Mouse (Mus musculus) layer of hippocampus, adult 18-20 months (tissue): ENCODE data around the gene Irf3. TPM values are rescaled to one million over a fixed set of nuclear protein-coding genes. Genes with fewer than 3 reads are reported as not detected.

Experiments
- DNase-seq, 2 experiments: peaks; one replicate each; pipeline ENCODE4 v3.0.0; 2022; ENCODE audit warnings: low spot score in 2 of 2
- microRNA-seq, 2 experiments: library from miRNA; unstranded; fragments of <30 nt; microRNA quantifications; one replicate each; pipeline ENCODE4 v1.2.0; 2021
- total RNA-seq, 2 experiments: library from RNA; stranded (reverse); gene quantifications; 2 replicates each; pipeline ENCODE4 v1.2.3; 2021

Irf3 gene
- total RNA-seq, 2 experiments from 2014 or later, result 41.5 to 43.7 TPM

DNA sequence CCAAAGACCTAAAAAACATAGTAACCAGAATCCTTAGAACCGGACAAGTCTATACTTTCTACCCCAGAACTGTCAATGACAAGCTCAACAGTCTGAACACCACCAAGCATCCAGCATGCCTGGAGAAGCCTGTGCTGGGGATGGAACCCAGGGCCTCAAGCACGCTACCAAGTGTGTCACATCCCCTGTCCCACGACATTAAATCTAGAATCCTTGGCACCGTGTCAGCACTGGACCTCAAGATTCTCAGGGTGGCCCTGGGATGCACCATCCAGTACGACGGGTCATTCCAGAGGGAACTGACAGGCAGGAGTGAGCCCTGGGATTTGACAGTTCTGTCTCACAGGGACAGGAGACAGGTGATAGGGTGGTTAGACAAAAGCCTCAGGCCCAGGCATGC lies 32.5 kb downstream of the Irf3 start:
- no peak for DNase-seq

- no peak for DNase-seq
Observed at GRCm38 (mm10) chr7:45030857-45031256, 33.4 kb downstream of the Irf3 start.

- DNase-seq, result no peak
Observed at GRCm38 (mm10) chr7:45033722-45034359, 36.4 kb downstream of the Irf3 start.

DNA sequence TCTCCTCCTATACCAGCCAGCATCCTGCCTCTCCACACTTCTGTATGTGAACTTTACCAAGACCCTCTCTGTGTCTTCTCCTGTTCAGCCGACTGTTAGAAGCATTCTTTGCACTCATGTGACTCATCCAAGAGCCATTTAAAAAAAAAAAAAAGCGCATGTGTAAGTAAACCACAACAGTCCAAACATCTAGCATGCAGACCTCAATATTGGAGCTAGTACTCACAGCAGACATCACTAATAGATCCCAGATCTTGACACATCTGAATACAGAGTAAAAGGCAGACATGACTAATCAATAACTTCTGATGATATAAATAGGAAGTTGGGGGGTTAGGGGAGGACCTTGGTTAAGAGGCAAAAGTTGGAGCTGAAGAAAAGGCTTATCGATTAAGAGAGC lies 38.2 kb downstream of the Irf3 start:
- no peak for DNase-seq

DNA sequence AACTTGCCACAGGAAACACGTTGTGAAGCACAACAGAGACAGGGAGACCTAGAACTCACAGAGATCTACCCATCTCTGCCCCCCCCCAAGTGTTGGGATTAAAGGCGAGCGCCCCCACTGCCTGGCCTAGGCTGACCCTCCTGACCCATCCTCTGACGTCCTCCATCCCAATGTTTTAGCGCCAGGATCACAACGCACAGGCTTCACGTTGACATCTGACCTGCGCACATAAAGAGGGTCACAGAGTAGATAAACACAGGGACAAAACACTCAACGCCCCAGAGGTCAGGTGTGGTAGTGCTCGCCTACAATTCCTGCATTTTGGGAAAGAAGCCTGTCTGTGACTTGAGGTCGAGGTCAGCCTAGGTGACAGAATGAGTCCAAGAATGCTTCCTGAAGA lies 39.3 kb downstream of the Irf3 start:
- DNase-seq, result no peak

DNA sequence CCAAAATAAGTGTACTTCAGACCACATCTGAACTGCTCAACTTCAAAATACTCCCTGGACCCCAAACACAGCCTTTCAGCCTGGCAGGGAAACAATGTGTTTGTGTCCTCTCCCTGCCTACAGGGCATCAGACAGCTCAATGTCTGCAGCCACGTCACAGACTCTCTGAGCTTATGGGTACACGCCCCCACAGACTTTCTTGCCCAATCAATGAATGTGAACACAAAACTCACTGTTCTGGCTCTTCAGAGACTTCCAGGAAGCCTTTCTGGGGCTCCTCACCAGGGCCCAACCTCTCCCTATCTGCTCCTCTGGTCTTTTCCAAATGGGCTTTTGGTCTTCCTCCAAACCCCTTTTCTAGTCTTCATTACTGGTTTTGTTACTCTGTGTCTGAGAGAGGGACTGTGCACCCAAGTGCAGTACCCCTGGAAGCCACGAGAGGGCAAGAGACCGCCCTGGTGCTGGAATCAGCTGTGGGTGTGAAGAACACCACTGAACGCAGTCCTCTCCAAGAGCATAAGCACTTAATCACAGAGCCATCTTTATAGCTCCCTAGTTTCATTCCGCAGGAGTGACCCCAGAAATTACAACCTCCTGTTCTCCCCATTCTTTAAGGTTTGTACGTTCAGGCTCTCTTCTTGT lies 40.4 kb downstream of the Irf3 start:
- DNase-seq, result peak in 1 of 2 experiments; percentile 53

GRCm38 (mm10) chr7:45038411-45038810 lies 41.0 kb downstream of the Irf3 start:
- no peak for DNase-seq

- DNase-seq, result no peak
Observed at GRCm38 (mm10) chr7:45040851-45041250, 43.4 kb downstream of the Irf3 start.

DNA sequence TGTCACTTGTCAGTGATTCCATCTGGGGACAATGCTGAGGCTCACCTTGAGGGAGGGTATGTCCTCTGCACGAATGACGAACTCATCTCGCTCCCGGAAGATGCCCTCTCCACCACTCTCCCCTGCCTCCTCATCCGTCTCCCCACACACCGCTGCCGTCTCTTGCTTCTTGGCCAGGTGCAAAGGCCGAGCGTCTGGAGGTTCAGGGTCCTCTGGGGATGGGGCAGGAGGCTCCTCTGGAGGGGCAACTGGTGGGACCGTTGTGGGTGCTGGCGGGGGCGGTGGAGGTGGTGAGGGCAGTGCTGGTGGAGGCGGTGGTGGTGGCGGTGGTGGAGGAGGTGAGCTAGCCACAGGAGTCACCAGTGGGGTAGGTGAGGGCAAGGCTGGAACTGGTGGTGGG lies 45.9 kb downstream of the Irf3 start:
- no peak for DNase-seq

- DNase-seq, result no peak
Observed at GRCm38 (mm10) chr7:45045741-45046140, 48.3 kb downstream of the Irf3 start.

DNA sequence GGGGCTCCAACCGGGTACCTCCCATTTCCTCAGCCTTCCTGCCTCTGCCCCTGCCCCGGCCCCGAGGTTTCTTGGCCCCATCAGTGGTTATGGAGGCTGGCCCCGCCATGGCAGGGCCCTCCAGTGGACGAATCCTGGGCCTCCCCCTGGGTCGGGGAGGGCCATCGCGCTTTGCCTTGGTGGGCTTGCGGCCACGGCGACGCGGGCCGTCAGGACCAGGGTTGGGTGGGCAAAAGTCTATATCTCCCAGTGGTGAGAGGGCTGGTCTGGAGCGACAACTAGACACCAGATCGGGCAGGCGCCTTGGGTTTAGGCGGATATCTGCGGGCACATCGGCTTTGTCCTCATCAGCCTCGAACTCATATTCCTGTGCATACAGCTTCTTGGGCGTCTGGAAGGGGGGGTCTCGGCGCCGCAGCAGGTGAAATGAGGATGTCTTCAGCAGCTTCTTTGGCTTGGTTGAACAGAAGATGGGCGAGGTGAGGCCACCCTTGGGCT lies 49.5 kb downstream of the Irf3 start:
- no peak for DNase-seq

DNA sequence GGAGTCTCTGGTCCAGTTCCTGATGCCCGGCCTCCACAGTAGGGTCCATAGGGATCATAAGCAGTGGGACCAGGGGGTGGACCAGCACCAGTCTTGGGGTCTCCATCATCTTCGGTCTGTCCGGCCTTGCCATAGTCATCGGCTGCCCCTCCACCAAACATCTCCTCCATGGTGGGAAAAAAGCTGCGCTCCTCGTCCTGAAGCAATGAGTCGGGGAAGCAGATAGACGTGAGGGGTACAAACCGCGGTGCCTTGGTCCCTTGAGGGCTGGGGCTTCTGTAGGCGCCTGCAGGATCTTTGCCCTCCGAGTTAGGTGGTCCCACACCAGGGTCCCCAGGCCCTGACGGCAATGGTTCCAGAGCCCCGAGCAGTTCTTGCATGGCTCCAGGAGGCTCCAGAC lies 50.0 kb downstream of the Irf3 start:
- no peak for DNase-seq

DNA sequence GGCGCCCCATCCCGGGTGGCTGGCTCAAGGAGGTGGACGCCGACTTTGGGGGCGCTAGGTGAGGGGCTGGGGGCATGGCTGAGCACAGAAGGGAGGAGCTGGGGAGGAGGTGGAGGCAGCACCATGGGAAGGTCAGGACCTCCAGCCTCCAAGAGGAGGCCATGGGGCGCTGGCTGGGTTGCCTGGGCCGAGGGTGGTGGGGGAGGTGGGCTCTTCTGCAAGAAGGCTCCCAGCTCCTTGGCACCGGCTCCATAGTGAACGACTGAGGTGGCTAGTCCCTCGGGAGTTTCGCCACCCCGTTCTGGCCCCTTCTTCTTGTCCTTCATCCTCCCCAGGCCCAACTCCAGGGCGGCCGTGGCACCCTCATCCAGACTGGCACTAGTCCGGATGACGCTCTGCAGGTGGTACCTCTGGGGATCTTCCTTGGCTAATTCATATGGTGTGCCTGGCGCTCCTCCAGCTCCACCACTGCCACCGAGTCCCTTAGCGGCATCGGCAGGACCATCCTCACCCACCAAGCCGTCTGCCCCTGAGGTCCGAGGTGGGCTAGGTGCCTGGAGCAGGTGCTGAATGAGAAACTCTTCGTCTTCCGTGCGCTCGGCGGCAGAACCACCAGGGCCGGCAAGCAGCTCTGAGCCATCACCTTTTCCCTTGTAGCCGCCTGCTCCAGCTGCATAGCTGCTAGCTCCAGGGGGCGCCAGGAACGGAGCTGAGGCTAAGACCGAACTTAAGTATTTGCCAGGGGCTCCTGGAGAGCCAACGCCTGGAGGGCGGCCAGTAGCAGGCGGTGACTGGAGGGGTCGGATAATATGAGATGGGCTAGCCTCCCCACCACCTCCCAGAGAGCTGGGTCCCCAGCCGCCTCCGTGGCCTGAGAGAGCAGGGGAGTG lies 50.8 kb downstream of the Irf3 start:
- no peak for DNase-seq

- no peak for DNase-seq
Observed at GRCm38 (mm10) chr7:45048923-45049657, 51.6 kb downstream of the Irf3 start.

DNA sequence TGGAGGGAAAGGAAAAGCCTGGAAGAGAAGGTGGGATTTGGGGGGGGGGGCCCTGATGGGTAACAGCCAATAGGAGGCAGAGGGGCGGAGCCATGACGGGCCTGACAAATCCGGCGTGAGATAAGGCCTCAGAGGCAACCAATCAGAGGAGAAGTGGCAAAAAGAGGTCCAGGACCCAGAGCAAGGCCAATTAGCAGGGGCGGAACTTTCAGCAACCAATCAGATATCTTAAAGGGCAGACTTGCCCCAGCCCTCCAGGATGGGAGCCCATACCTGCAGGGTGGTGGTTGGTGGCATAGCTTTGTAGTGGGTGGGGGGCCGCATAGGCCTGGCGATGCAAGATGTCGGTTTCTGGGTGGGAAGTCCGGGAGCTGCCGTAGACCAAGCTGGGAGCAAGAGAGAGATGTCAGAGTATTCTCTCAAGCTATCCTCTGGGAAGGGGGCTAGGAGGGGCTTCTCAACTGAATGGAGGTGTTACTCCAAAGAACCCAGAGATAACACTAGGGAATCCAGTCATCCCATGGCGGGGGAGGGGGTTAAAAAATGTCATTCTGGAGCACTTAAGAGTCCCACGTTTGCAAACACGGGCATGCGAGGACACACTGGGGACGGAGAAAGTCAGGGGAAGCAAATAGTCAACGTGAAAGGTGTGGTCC lies 53.6 kb downstream of the Irf3 start:
- peak; percentile 57 to 85 for DNase-seq

- no peak for DNase-seq
Observed at GRCm38 (mm10) chr7:45051601-45051974, 54.1 kb downstream of the Irf3 start.

Small RNA genes lying within 50 kb of the gene (microRNA-seq; reads per million reads assigned to microRNA genes)
- gene Mir7054, result 0.99 to 1.8 reads per million in 2 experiments

Other genes starting within 250 kb of the Irf3 start
- gene Vrk3, start 249.2 kb upstream of the Irf3 start, total RNA-seq, result 10 to 100 TPM; 35.1 to 39.9 TPM
- gene Zfp473, start 246.6 kb upstream of the Irf3 start, total RNA-seq, result under 1 TPM; 0.41 to 0.79 TPM
- gene Nup62, start 181.6 kb upstream of the Irf3 start, total RNA-seq, result 10 to 100 TPM; 30.7 to 32.7 TPM
- gene Il4i1, start 181.3 kb upstream of the Irf3 start, total RNA-seq, result 1 to 10 TPM; 1.8 to 2.0 TPM
- gene Atf5, start 181.0 kb upstream of the Irf3 start, total RNA-seq, result 10 to 100 TPM; 27.4 to 27.9 TPM
- 10 to 100 TPM; 76.2 to 79.7 TPM for gene Akt1s1, start 148.7 kb upstream of the Irf3 start, total RNA-seq
- 10 to 100 TPM; 67.9 to 70.6 TPM for gene Tbc1d17, start 148.6 kb upstream of the Irf3 start, total RNA-seq
- gene Pnkp, start 140.5 kb upstream of the Irf3 start, total RNA-seq, result 10 to 100 TPM; 25.3 to 27.8 TPM
- gene Ptov1, start 127.9 kb upstream of the Irf3 start, total RNA-seq, result 100 to 1,000 TPM; 341 to 350 TPM
- gene Med25, start 104.9 kb upstream of the Irf3 start, total RNA-seq, result 100 to 1,000 TPM in 1 of 2 experiments, 10 to 100 TPM in 1; 96.8 to 101 TPM
- gene Fuz, start 101.6 kb upstream of the Irf3 start, total RNA-seq, result 10 to 100 TPM; 23.4 to 24.5 TPM
- 100 to 1,000 TPM; 288 to 294 TPM for gene Ap2a1, start 68.2 kb upstream of the Irf3 start, total RNA-seq
- 1 to 10 TPM in 1 of 2 experiments, under 1 TPM in 1; 0.79 to 1.2 TPM for gene Tsks, start 54.4 kb upstream of the Irf3 start, total RNA-seq
- gene Cpt1c, start 22.8 kb upstream of the Irf3 start, total RNA-seq, result 100 to 1,000 TPM; 129 to 136 TPM
- gene Prmt1, start 11.1 kb upstream of the Irf3 start, total RNA-seq, result 100 to 1,000 TPM; 172 to 183 TPM
- 1 to 10 TPM; 3.1 TPM for gene Bcl2l12, start 1.1 kb downstream of the Irf3 start, total RNA-seq
- gene Scaf1, start 18.7 kb downstream of the Irf3 start, total RNA-seq, result 100 to 1,000 TPM; 159 to 168 TPM
- 10 to 100 TPM; 11.6 to 12.9 TPM for gene Rras, start 20.3 kb downstream of the Irf3 start, total RNA-seq
- gene Prr12, start 55.2 kb downstream of the Irf3 start, total RNA-seq, result 10 to 100 TPM; 75.7 to 77.5 TPM
- 10 to 100 TPM; 50.8 to 57.6 TPM for gene Nosip, start 64.8 kb downstream of the Irf3 start, total RNA-seq
- 1 to 10 TPM; 5.9 TPM for gene Prrg2, start 65.0 kb downstream of the Irf3 start, total RNA-seq
- gene Rcn3, start 94.6 kb downstream of the Irf3 start, total RNA-seq, result 1 to 10 TPM; 7.4 to 8.5 TPM
- 10 to 100 TPM; 14.8 to 18.7 TPM for gene Fcgrt, start 106.2 kb downstream of the Irf3 start, total RNA-seq
- gene Rps11, start 126.8 kb downstream of the Irf3 start, total RNA-seq, result 100 to 1,000 TPM; 481 to 486 TPM
- gene Rpl13a, start 131.1 kb downstream of the Irf3 start, total RNA-seq, result 100 to 1,000 TPM; 866 to 870 TPM
- not detected for gene Gm45713, start 138.6 kb downstream of the Irf3 start, total RNA-seq
- 1 to 10 TPM; 6.9 to 9.5 TPM for gene Flt3l, start 138.8 kb downstream of the Irf3 start, total RNA-seq
- gene Pih1d1, start 156.7 kb downstream of the Irf3 start, total RNA-seq, result 10 to 100 TPM; 43.2 to 44.5 TPM
- gene Aldh16a1, start 156.9 kb downstream of the Irf3 start, total RNA-seq, result 10 to 100 TPM; 11.4 to 16.3 TPM
- gene Slc17a7, start 166.3 kb downstream of the Irf3 start, total RNA-seq, result 1,000 to 10,000 TPM; 1,340 to 1,403 TPM
- under 1 TPM in 1 of 2 experiments, not detected in 1; 0.18 TPM for gene Gfy, start 181.9 kb downstream of the Irf3 start, total RNA-seq
- not detected for gene Pth2, start 183.3 kb downstream of the Irf3 start, total RNA-seq
- gene Ccdc155, start 207.2 kb downstream of the Irf3 start, total RNA-seq, result 1 to 10 TPM; 2.2 to 3.4 TPM
- gene Dkkl1, start 214.5 kb downstream of the Irf3 start, total RNA-seq, result 1 to 10 TPM; 1.9 to 3.1 TPM
- gene Tead2, start 218.1 kb downstream of the Irf3 start, total RNA-seq, result 1 to 10 TPM; 3.2 to 4.2 TPM
- 1 to 10 TPM; 4.5 to 4.8 TPM for gene Cd37, start 241.5 kb downstream of the Irf3 start, total RNA-seq
- 1 to 10 TPM; 1.3 to 2.6 TPM for gene Slc6a16, start 243.4 kb downstream of the Irf3 start, total RNA-seq